Mouse (Mus musculus) ES-Bruce4 (cell line): ENCODE measurements around the gene Slc7a7. TPM values are rescaled to one million over a fixed set of nuclear protein-coding genes. Genes with fewer than 3 reads are reported as not detected.

Experiments used
- H3K27ac ChIP-seq: 2 replicates; pipeline ENCODE4 v1.5.1; 2012; ENCODE audit warnings: low read length, inconsistent platforms; ENCODE audit not compliant: insufficient read depth
- H3K27me3 ChIP-seq: 2 replicates; pipeline ENCODE4 v1.6.1; 2012; ENCODE audit warnings: mild to moderate bottlenecking, low read length, inconsistent platforms; ENCODE audit not compliant: control insufficient read depth, poor library complexity, insufficient read depth, severe bottlenecking
- H3K36me3 ChIP-seq: 2 replicates; pipeline ENCODE4 v1.6.1; 2012; ENCODE audit warnings: inconsistent platforms, mild to moderate bottlenecking, low read length, moderate library complexity; ENCODE audit not compliant: control insufficient read depth, poor library complexity, insufficient read depth, severe bottlenecking
- H3K4me1 ChIP-seq: one replicate; pipeline ENCODE4 v1.8.1; 2011; ENCODE audit warnings: low read length; ENCODE audit not compliant: control insufficient read depth, insufficient read depth
- H3K4me3 ChIP-seq: 2 replicates; pipeline ENCODE4 v1.5.1; 2011; ENCODE audit warnings: low read depth, mild to moderate bottlenecking, low read length
- H3K9ac ChIP-seq: 2 replicates; pipeline ENCODE4 v1.6.1; 2012; ENCODE audit warnings: low read depth, mild to moderate bottlenecking, inconsistent platforms; ENCODE audit not compliant: poor library complexity, severe bottlenecking
- H3K9me3 ChIP-seq: replicated peaks from 2 replicates; pipeline ENCODE4 v1.6.1; 2012; ENCODE audit warnings: mild to moderate bottlenecking, low read length, inconsistent platforms; ENCODE audit not compliant: control insufficient read depth, poor library complexity, insufficient read depth, severe bottlenecking
- CTCF ChIP-seq: IDR thresholded peaks from one replicate; pipeline ENCODE4 v1.8.1; 2011; ENCODE audit warnings: low read depth, low read length
- EP300 ChIP-seq: IDR thresholded peaks from 2 replicates; pipeline ENCODE4 v1.6.1; 2011; ENCODE audit warnings: low read depth, low read length; ENCODE audit not compliant: insufficient read depth
- POLR2A ChIP-seq: IDR thresholded peaks from one replicate; pipeline ENCODE4 v1.8.1; 2011; ENCODE audit warnings: low read length; ENCODE audit not compliant: insufficient read depth
- polyA plus RNA-seq: library from polyadenylated mRNA; stranded (reverse); fragments of >200 nt; gene quantifications from 2 replicates; pipeline ENCODE4 v1.2.4, GENCODE M21; 2011; ENCODE audit warnings: low read depth; ENCODE audit not compliant: missing spikeins, insufficient read depth, insufficient read length

The Slc7a7 gene
- polyA plus RNA-seq: 46.6 and 47.7 TPM in 2 replicates

- Histone ChIP-seq H3K9me3 (no peaks in the 10 kb centered on the region), H3K36me3 (no peaks in the 10 kb centered on the region), H3K9ac (peak within 1 kb of the TSS; percentile 61), H3K27ac (peak within 1 kb of the TSS; percentile 60), H3K27me3 (no peaks in the 10 kb centered on the region), H3K4me1 (no peaks in the 10 kb centered on the region), H3K4me3 (peak within 1 kb of the TSS; percentile 62)
- no peak for TF ChIP-seq POLR2A
- no peak for TF ChIP-seq EP300
- peak; percentile 74 for TF ChIP-seq CTCF
Observed at GRCm38 (mm10) chr14:54417623-54418081, at the start of gene Slc7a7. Gene Slc7a7, minus strand, starts transcription at chr14:54417780.

- H3K9me3 ChIP-seq: no peaks in the 10 kb centered on the region
- no peaks in the 10 kb centered on the region for H3K4me1 ChIP-seq
- peaks cover 4% of the 10 kb centered on the region; the same call in 1 of the 2 replicates for H3K36me3 ChIP-seq
- H3K9ac ChIP-seq: peak overlapping the region; percentile 84
- peak overlapping the region; percentile 87 for H3K4me3 ChIP-seq
- H3K27me3 ChIP-seq: no peaks in the 10 kb centered on the region
- TF ChIP-seq EP300 (no peak), CTCF (peak; percentile 73)
- H3K27ac ChIP-seq: no peak overlapping the region; the same call in 1 of the 2 replicates
Observed at GRCm38 (mm10) chr14:54464293-54465005, 46.9 kb upstream of the Slc7a7 start.

GRCm38 (mm10) chr14:54463959-54464292 is 46.3 kb upstream of the Slc7a7 start, which contains the start of gene Lrp10:
Gene Lrp10, plus strand, starts transcription at chr14:54464137.
- Histone ChIP-seq H3K4me1 (no peaks in the 10 kb centered on the region), H3K27me3 (no peaks in the 10 kb centered on the region), H3K4me3 (peak within 1 kb of the TSS; percentile 87), H3K9ac (peak within 1 kb of the TSS; percentile 84), H3K27ac (peak within 1 kb of the TSS; percentile 68), H3K36me3 (no peaks in the 10 kb centered on the region), H3K9me3 (no peaks in the 10 kb centered on the region)
- no peak for TF ChIP-seq CTCF
- peak; percentile 33 for TF ChIP-seq POLR2A
- no peak for TF ChIP-seq EP300

- peak overlapping the region; percentile 68 for H3K27ac ChIP-seq
Observed at GRCm38 (mm10) chr14:54463108-54463958, 45.8 kb upstream of the Slc7a7 start.

GRCm38 (mm10) chr14:54462146-54462545 is 44.6 kb upstream of the Slc7a7 start:
- H3K9me3 ChIP-seq: no peaks in the 10 kb centered on the region
- H3K9ac ChIP-seq: no peak overlapping the region
- H3K27me3 ChIP-seq: peaks cover 1% of the 10 kb centered on the region; the same call in 1 of the 2 replicates
- no peak overlapping the region for H3K4me3 ChIP-seq
- no peak overlapping the region for H3K27ac ChIP-seq
- TF ChIP-seq POLR2A: no peak
- no peak for TF ChIP-seq EP300
- no peak for TF ChIP-seq CTCF
- no peaks in the 10 kb centered on the region for H3K36me3 ChIP-seq
- no peaks in the 10 kb centered on the region for H3K4me1 ChIP-seq

More at GRCm38 (mm10) chr14:54463108-54463958, 45.8 kb upstream of the Slc7a7 start:
- no peaks in the 10 kb centered on the region for H3K27me3 ChIP-seq
- H3K36me3 ChIP-seq: no peaks in the 10 kb centered on the region
- H3K9ac ChIP-seq: 0 out of 2 replicates have a peak overlapping the region, but pooled peaks have one; percentile 84
- H3K4me1 ChIP-seq: no peaks in the 10 kb centered on the region
- H3K4me3 ChIP-seq: peak overlapping the region; percentile 59
- no peaks in the 10 kb centered on the region for H3K9me3 ChIP-seq
- TF ChIP-seq CTCF (no peak), POLR2A (no peak), EP300 (no peak)
